Mouse (Mus musculus): ENCODE data around the gene Stt3a.

Stt3a gene

DNA sequence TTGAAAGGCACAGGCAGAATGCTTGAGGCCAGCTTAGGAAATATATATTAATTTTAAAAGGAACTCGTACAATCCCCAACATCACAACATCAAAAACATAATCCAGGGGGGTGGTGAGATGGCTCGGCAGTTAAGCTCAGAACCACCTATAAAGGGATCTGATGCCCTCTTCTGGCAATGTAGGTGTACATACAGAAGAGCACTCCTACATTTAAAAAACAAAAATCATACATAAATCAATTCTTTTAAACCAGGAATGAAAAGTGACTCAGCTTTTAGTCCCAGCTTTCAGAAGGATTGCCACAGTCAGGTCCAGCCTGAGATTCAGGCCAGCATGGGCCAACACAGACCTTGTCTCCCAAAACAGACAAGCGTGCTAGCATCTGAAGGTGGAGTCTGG, 50.9 kb downstream of the Stt3a start:
- peak in 1 of 2 experiments; percentile 3 for DNase-seq (ENCODE audit: low spot score in 2 of 2)

DNA sequence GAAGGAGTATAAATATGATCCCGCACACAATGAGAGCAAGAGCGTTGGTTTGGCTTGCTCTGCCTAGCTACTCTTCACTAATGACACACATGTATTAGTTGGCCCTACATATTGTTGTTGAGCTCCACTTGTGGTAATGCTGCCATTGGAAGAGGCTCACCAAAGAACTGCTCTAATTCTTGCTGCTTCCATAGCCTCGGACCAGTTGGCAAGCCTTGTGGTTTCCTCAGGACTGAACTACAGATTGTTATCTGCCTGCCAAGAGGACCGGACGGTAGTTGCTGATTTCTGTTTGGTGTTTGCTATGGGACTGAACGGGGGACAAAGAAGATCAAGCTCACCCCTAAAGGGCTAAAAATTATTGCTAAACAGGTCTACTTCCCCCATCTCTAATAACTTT, 60.2 kb downstream of the Stt3a start:
- no peak for DNase-seq (ENCODE audit: low spot score in 2 of 2)

DNA sequence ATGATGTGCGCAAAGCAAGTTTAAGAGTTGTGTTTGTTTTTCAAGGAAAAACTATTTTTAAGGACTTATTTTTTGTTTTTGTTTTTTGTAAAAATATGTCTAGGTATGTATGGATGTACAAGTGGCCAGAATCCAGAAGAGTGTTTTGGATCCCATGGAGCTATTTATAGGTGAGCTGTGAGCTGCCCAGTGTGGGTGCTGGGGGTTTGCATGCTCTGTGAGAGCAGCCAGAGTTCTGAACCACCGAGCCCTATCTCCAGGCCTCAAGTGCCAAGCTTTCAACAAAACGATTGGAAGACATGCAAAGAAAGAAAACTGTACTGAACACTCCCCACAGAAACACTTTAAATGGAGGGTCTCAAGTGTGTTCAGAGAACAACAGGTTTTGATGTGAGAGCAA, 61.6 kb downstream of the Stt3a start:
- no peak for DNase-seq (ENCODE audit: low spot score in 2 of 2)

DNA sequence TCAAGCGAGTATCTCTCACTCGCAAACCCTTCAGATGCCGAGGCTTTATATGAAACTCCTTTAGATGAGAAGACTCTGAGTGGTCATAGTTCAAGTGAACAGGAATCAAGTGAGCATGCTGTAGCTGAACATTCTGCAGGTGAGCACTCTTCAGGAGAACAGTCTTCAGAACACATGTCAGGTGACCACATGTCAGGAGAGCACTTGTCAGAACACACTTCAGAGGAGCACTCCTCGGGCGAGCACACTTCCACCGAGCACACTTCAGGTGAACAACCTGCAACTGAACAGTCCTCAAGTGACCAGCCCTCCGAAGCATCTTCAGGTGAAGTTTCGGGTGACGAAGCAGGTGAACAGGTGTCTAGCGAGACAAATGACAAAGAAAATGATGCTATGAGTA, 73.2 kb downstream of the Stt3a start:
- no peak for DNase-seq (ENCODE audit: low spot score in 2 of 2)

- DNase-seq (ENCODE audit: low spot score in 2 of 2): no peak
These were observed 74.6 kb downstream of the Stt3a start, which contains the start of gene Acrv1 for GRCm38 (mm10) chr9:36692920-36693319. Gene Acrv1 (plus strand): TSS chr9:36693220.

GRCm38 (mm10) chr9:36687329-36687728, 80.2 kb downstream of the Stt3a start:
- DNase-seq (ENCODE audit: low spot score in 2 of 2): peak; percentile 14 to 17

- no peak for DNase-seq (ENCODE audit: low spot score in 2 of 2)
These were observed 86.1 kb downstream of the Stt3a start for GRCm38 (mm10) chr9:36681424-36681823.
